Mouse (Mus musculus): ENCODE results near the gene Arl4c.

DNA sequence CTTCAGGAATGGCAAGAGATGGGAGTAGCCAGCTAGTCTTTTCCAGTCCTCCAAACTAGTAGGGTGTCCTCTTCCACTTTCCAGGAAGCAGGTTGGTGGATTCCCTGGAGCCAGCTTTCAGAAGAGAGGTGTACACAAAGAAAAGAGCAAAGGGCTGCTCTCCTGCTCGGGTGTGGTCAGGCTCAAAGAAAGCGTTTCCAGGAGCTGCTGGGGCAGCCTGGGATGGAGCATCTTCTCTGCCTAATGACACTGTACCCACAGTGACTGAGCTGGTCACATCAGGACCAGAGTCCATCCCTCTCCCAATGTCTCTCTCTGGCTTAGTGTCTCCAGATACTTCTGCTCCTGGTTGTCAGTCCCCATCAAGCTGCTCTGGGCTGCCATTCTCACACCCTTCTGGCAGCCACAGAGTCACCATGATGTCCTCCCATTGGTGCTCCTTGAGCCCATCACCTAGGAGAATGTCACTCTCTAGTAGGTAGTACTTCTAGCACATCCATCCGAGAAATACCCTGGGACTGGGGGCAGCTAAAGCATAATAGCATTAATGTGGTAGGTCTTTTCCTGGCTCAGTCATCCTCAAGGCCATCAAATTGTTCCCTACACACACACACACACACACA, 46.4 kb downstream of the Arl4c start:
- TF ChIP-seq POLR2A (IDR thresholded peaks at IDR 0.05; ENCODE audit: borderline replicate concordance, extremely low read depth, insufficient read depth, insufficient read length, poor library complexity, severe bottlenecking) = no peak
- TF ChIP-seq CTCF (IDR thresholded peaks at IDR 0.05; ENCODE audit: borderline replicate concordance, extremely low read depth, insufficient read depth, insufficient read length) = no peak

All from brain, embryonic 14.5 days (tissue).